Mouse (Mus musculus): ENCODE measurements at regions not wholly inside any gene's neighbourhood (a gene's known extent, or its start where the extent isn't known, plus 50 kb on each side); places are given as distances from the start of the nearest gene placed in this dataset.

DNA sequence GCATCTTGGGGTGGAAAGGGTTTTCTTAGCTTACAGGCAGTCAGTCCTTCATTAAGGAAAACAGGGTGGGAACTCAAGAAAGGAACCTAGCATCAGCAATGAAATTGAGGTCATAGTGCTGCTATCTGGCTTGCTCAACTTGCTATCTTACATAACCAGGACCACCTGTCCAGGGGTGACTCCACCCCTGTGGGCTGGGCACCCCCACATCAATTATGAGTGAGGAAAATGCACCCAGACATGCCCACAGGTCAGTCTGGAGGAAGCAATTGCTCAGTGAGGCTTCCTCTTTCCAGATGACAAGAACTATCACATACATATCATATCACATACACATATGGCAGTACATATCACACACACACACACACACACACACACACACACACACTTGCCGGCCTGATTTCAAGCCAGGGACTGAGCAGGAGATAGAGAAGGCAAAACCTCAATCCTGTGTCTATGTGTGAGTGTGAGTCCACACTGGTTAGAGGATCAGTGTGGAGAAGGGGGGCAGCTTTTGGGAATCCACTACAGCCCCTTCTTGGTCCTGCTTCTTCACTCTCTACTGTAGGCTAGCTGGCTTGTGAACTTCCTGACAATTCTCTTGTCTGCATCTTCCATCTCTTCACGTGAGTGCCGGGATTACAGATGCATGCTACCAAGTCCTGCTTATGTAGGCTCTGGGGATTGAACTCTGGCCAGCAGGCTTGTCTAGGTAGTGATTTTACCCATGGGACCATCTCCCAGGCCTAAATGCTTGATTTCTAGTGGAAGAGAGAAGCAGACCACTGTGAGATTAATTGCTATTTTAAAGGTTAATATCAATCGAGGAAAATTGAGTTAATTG lies 96.4 kb upstream of the Pgrmc2 start:
- no peak for DNase-seq (ENCODE audit: low read depth)

GRCm38 (mm10) chr3:41177124-41177523 lies 94.3 kb upstream of the Pgrmc2 start:
- no peak for DNase-seq (ENCODE audit: low read depth)

- no peak for DNase-seq (ENCODE audit: low read depth)
These were observed 92.5 kb upstream of the Pgrmc2 start for GRCm38 (mm10) chr3:41175356-41175755.

- DNase-seq (ENCODE audit: low read depth): no peak
These were observed 90.7 kb upstream of the Pgrmc2 start for GRCm38 (mm10) chr3:41173561-41173960.

- no peak for DNase-seq (ENCODE audit: low read depth)
These were observed 89.7 kb upstream of the Pgrmc2 start for GRCm38 (mm10) chr3:41172306-41173215.

- DNase-seq (ENCODE audit: low read depth): no peak
These were observed 88.9 kb upstream of the Pgrmc2 start for GRCm38 (mm10) chr3:41171772-41172171.

GRCm38 (mm10) chr3:41171310-41171709 lies 88.5 kb upstream of the Pgrmc2 start:
- DNase-seq (ENCODE audit: low read depth): no peak

DNA sequence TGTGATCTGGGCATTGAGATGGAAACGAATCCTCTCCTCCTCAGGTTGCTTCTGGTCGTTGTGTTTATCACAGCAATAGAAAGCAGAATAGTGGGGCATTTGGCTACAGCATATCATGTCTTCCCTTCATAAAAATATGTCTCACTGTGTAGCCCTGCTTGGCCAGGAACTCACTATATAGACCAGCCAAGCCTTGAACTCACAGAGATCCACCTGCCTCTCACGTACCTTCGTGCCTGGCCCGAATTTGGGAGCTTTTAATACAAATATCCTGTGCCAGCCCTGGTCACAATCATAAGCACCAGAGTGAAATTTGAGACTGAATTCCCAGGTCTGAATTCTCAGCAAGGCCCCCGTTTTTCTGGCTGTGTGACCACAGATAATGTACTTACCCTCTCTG lies 87.7 kb upstream of the Pgrmc2 start:
- DNase-seq (ENCODE audit: low read depth): no peak

GRCm38 (mm10) chr3:41169430-41169829 lies 86.6 kb upstream of the Pgrmc2 start:
- DNase-seq (ENCODE audit: low read depth): peak; percentile 51

- no peak for DNase-seq (ENCODE audit: low read depth)
These were observed 85.5 kb upstream of the Pgrmc2 start for GRCm38 (mm10) chr3:41168181-41168967.

- DNase-seq (ENCODE audit: low read depth): no peak
These were observed 84.6 kb upstream of the Pgrmc2 start for GRCm38 (mm10) chr3:41167476-41167875.

GRCm38 (mm10) chr3:41164736-41165135 lies 81.9 kb upstream of the Pgrmc2 start:
- no peak for DNase-seq (ENCODE audit: low read depth)

- DNase-seq (ENCODE audit: low read depth): no peak
These were observed 80.9 kb upstream of the Pgrmc2 start for GRCm38 (mm10) chr3:41163767-41164166.

DNA sequence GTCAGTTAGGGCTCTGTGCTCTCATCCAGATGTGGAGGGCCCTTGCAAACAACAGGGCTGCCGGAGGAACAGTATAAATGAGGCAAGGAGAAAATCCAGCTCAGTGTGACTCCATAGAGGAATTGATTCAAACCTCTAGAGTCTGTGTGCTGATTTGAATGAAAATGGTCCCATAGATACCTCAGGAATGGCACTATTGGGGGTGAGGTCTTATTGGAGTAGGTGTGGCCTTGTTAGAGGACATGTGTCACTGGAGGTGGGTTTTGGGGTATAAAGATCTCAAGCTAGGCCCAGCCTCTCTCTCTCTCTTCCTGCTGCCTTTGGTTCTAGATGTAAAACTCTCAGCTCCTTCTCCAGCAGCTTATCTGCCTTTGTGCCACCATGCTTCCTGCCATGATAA lies 79.7 kb upstream of the Pgrmc2 start:
- DNase-seq (ENCODE audit: low read depth): no peak

DNA sequence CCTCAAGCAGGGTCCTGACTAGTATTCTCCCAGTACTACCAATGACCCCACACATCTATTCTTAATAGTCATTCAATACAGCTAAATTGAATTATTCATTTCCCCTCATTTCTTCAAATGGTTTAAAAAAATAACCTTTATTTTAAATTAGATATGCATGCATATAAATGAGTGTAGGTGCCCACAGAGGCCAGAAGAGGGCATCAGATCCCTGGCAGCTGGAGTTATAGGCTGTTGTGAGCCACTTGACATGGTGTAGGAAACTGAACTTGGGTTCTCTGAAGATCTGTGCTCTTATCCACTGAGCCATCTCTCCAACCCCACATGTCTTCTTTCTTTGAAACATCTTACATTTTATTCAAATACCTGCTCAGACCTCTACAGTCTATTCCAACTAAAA lies 77.8 kb upstream of the Pgrmc2 start:
- no peak for DNase-seq (ENCODE audit: low read depth)

GRCm38 (mm10) chr3:41158314-41158973 lies 75.6 kb upstream of the Pgrmc2 start:
- no peak for DNase-seq (ENCODE audit: low read depth)

DNA sequence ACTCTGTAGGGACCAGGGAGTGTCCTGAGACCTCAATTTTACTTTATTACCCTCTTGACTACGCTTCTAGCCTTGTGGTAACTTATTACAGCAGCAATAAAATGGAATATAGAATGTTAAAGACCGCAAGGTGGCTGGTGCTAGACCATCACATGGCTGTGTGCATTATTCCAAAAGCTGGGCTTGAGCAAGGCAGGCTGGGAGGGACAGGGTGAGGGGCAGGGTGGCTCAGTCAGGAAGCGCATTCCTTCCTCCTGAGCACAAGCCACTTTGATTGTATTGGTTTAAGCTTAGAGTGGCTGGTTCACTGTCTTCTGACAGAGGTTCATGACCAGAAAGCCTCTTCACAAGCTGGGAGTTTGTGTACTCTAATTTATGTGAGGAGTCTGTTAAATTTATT lies 74.6 kb upstream of the Pgrmc2 start:
- no peak for DNase-seq (ENCODE audit: low read depth)

GRCm38 (mm10) chr3:41156562-41156961 lies 73.7 kb upstream of the Pgrmc2 start:
- no peak for DNase-seq (ENCODE audit: low read depth)

DNA sequence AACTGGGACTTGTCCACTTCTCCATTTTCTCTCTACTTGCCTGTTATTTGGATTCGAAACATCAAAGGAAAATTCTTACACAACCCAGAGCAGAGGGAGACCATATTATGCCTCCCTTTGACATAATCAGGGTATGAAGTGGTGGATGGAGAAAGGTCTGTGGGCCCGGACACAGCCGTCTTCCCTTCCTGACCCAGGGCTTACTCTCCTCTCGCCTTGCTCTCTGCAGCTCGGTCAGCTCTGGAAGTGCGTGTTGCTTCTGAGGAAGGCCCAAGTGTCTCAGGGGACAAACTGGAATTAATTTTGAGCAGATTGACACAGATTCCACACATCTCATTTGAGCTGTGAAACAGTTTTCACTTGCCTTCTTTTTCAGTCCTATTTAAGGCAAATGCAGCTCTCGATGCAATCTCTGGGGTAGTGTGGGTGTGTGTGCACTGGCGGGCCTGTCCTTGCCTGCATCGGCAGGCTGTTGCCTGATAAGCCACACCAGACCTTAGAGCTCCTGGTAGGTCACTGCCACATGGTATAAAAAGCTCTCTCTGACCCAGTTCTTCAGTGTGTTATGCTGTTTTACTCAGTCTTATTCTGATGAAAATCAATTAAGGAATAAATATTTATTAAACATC lies 72.4 kb upstream of the Pgrmc2 start:
- DNase-seq (ENCODE audit: low read depth): no peak

GRCm38 (mm10) chr3:41154402-41154801 lies 71.6 kb upstream of the Pgrmc2 start:
- DNase-seq (ENCODE audit: low read depth): no peak

- no peak for DNase-seq (ENCODE audit: low read depth)
These were observed 69.1 kb upstream of the Pgrmc2 start for GRCm38 (mm10) chr3:41151989-41152388.

Data from c-Kit-positive CD71-positive TER-119-negative erythroid progenitor cells, embryonic 14.5 days (primary cell).